Mouse (Mus musculus) lung, postnatal 4 days (tissue): ENCODE measurements around the gene Ltbp3.

Experiments used
- DNase-seq, 2 experiments: peaks; one replicate each; pipeline ENCODE4 v3.0.0; 2021

Gene Ltbp3

GRCm38 (mm10) chr19:5807740-5808139 lies 67.0 kb downstream of the Ltbp3 start:
- DNase-seq, result no peak
